Mouse (Mus musculus) bone marrow macrophage, adult 2 months (primary cell): ENCODE results near the gene Dlk1. TPM values are rescaled to one million over a fixed set of nuclear protein-coding genes. Genes with fewer than 3 reads are reported as not detected.

ENCODE experiments used
- H3K27ac ChIP-seq: 2 replicates; pipeline ENCODE4 v1.5.1; 2012; ENCODE audit warnings: low read depth, low read length; ENCODE audit not compliant: insufficient read depth
- H3K4me1 ChIP-seq: 2 replicates; pipeline ENCODE4 v1.6.1; 2012; ENCODE audit warnings: low read length; ENCODE audit not compliant: control insufficient read depth, insufficient read depth
- H3K4me3 ChIP-seq: 2 replicates; pipeline ENCODE4 v1.5.1; 2012; ENCODE audit warnings: mild to moderate bottlenecking, low read length, moderate library complexity; ENCODE audit not compliant: insufficient read depth
- CTCF ChIP-seq: IDR thresholded peaks from 2 replicates; pipeline ENCODE4 v1.5.1; 2012; ENCODE audit warnings: low read depth, mild to moderate bottlenecking, low read length, moderate library complexity
- POLR2A ChIP-seq: IDR thresholded peaks from 2 replicates; pipeline ENCODE4 v1.6.1; 2012; ENCODE audit warnings: mild to moderate bottlenecking, low read depth, low read length, borderline replicate concordance
- polyA plus RNA-seq: library from polyadenylated mRNA; stranded (reverse); fragments of >200 nt; gene quantifications from 2 replicates; pipeline ENCODE4 v1.2.4, GENCODE M21; 2012; ENCODE audit not compliant: missing spikeins, insufficient read depth, insufficient read length

Dlk1 gene
- polyA plus RNA-seq, 1 experiment, result not detected

DNA sequence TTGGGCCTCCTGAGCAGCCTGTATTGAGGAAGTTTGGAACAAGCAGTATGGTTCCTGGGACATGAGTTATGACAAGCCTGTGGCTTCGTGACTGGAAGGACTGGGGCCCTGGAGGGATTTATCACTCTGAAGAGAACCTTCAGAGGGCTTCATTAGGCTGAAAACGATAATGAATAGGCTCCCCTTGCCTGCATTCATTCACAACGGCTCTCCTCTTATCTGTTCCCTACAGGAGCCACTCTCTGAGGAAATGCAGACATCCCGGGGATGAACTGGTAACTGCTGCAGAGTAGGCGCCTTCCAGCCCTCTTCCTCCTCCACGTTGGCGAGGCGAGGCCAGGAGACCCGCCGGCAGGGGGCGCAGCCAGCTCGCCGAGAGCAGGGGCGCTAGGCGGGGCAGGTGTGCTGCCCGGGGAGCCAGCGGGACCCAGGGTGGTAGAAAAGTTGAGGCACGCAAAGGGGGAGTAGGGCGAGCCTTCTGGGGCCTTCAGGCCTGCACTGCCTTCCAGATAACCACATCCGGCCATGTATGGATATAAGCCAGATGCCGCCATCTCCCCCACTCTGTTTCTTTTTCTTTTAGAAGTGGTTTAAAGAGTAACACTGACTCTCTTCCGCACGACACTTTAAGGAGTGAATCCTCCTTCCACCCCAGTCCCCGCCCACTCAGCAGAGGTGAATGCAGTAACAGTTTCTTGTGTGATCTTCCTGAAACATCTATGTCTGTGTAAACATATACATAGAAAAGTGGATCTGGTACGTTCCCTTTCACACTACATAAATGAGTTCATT lies 14.9 kb upstream of the Dlk1 start:
- Histone ChIP-seq H3K4me3 (no peak overlapping the region), H3K27ac (no peak overlapping the region), H3K4me1 (no peaks in the 10 kb centered on the region)

DNA sequence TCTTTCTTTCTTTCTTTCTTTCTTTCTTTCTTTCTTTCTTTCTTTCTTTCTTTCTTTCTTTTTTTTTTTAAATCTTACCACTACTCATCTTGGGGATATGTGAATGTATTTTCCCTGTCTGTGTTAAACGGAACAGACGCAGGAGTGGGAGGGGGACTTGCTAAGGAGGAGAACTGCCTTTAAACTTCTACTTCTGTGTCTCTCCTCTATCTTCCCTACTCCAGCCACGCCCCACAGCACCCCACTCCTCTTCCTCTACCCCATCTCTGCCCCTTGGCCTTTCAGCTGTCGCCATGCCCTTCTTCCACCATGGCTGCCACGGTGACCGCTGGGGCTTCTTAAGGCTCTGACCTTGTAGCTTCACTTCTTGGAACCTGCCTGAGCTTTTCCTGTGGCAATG lies 14.2 kb upstream of the Dlk1 start:
- no peak overlapping the region for H3K4me3 ChIP-seq
- TF ChIP-seq CTCF, result no peak
- TF ChIP-seq POLR2A, result no peak
- no peaks in the 10 kb centered on the region for H3K4me1 ChIP-seq
- no peak overlapping the region for H3K27ac ChIP-seq

More for the DNA sequence above, 14.9 kb upstream of the Dlk1 start:
- no peak for TF ChIP-seq POLR2A
- peak; percentile 18; the same call in 1 of the 2 replicates for TF ChIP-seq CTCF

GRCm38 (mm10) chr12:109439974-109440373 lies 12.6 kb upstream of the Dlk1 start:
- Histone ChIP-seq H3K4me3 (no peak overlapping the region), H3K4me1 (no peaks in the 10 kb centered on the region), H3K27ac (no peak overlapping the region)
- TF ChIP-seq CTCF (no peak), POLR2A (no peak)

- Histone ChIP-seq H3K4me3 (no peak overlapping the region), H3K4me1 (no peaks in the 10 kb centered on the region), H3K27ac (no peak overlapping the region)
- TF ChIP-seq CTCF (no peak), POLR2A (no peak)
Measured at GRCm38 (mm10) chr12:109441366-109441765, 11.3 kb upstream of the Dlk1 start.

DNA sequence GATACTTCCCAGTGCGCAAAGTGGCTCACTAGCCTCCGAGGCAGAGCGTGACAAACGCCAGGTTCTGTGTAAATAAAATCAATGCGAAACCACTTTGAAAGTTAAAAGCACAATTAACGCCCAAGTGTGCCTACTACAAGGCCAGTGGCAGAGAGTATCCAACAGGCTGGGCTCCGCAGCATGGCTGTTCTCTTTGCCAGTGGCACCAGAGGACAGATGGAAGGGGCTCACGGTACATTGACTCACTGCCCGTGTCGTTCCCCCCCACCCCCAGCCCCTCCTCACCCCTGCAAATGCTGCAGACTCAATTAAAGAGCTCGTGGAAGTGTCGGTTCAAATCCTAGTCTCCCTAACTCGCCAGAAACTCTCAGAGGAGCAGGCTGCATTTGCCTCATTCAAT lies 10.5 kb upstream of the Dlk1 start:
- TF ChIP-seq CTCF (no peak), POLR2A (no peak)
- no peak overlapping the region for H3K27ac ChIP-seq
- H3K4me1 ChIP-seq, result no peaks in the 10 kb centered on the region
- H3K4me3 ChIP-seq, result no peak overlapping the region

GRCm38 (mm10) chr12:109443276-109443675 lies 9.3 kb upstream of the Dlk1 start:
- TF ChIP-seq CTCF, result no peak
- TF ChIP-seq POLR2A, result no peak
- Histone ChIP-seq H3K4me3 (no peak overlapping the region), H3K4me1 (no peaks in the 10 kb centered on the region), H3K27ac (no peak overlapping the region)

- H3K4me1 ChIP-seq, result no peaks in the 10 kb centered on the region
- H3K4me3 ChIP-seq, result no peak overlapping the region
- TF ChIP-seq POLR2A, result no peak
- no peak for TF ChIP-seq CTCF
- H3K27ac ChIP-seq, result no peak overlapping the region
Measured at GRCm38 (mm10) chr12:109444999-109445398, 7.6 kb upstream of the Dlk1 start.

- Histone ChIP-seq H3K4me1 (no peaks in the 10 kb centered on the region), H3K27ac (no peak overlapping the region), H3K4me3 (no peak overlapping the region)
- no peak for TF ChIP-seq CTCF
- TF ChIP-seq POLR2A, result no peak
Measured at GRCm38 (mm10) chr12:109445499-109446235, 7.0 kb upstream of the Dlk1 start.

GRCm38 (mm10) chr12:109446236-109446941 lies 6.2 kb upstream of the Dlk1 start:
- H3K27ac ChIP-seq, result no peak overlapping the region
- H3K4me3 ChIP-seq, result no peak overlapping the region
- no peaks in the 10 kb centered on the region for H3K4me1 ChIP-seq
- no peak for TF ChIP-seq POLR2A
- TF ChIP-seq CTCF, result no peak
